Mouse (Mus musculus): ENCODE results near the gene Rpl36-ps4. TPM values are rescaled to one million over a fixed set of nuclear protein-coding genes. Genes with fewer than 3 reads are reported as not detected.
A peak's percentile ranks its signal among the peaks of the same experiment; 100 is the strongest.
"Not testable (repeated sequence)": the region's sequence is repeated elsewhere in the genome, so short reads cannot be mapped to it uniquely, and the experiment has no call there.

Rpl36-ps4 gene
- polyA plus RNA-seq, 1 experiment = not detected

DNA sequence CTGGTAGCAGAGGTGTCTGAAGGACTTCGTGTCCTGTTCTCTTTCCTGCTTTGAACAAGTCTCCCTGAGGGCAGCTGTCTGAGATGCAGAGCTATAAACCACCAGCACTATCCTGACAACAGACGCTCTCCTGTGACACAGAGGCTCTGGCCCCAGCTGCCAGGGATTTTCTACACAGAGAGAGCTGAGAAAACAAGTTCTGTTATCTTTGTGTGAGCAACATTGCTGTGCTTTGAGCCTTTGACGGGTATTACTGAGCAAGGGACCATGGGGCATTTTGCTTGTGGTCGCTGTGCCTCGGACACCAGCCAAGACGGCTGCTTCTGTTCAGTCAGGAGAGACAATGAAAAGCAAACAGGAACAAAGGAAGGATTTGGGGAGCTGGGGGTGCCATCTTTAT, 17.6 kb upstream of the Rpl36-ps4 start:
- WGBS = 55% methylated on average over 6 of the region's 6 CpGs
- H3K4me1 ChIP-seq (ENCODE audit: control insufficient read depth, insufficient read depth, low read length) = no peaks in the 10 kb centered on the region
- TF ChIP-seq POLR2A (IDR thresholded peaks at IDR 0.05; ENCODE audit: borderline replicate concordance, control insufficient read depth, low read depth, low read length) (no peak), CTCF (IDR thresholded peaks at IDR 0.05; ENCODE audit: control insufficient read depth, insufficient read depth, low read length) (no peak)
- H3K4me3 ChIP-seq (replicated peaks; ENCODE audit: control insufficient read depth, low read depth, low read length) = no peak overlapping the region
- no peak overlapping the region for H3K27ac ChIP-seq (ENCODE audit: control insufficient read depth, insufficient read depth, low read depth, low read length, poor library complexity)

DNA sequence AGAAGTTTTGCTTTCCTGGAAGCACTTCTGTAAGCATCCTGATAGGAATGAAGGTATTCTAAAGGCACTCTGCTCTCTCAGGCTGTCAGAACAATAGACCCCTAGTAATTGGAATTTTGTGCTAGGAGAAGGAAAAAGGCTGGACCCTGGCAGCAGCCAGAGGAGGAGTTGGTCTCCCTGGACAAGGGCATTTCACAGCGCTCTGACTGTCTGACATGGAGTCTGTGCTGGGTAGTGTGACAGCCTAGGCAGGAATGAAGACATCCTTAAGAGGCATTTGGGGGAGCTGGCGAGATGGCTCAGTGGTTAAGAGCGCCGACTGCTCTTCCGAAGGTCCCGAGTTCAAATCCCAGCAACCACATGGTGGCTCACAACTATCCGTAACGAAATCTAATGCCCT, 17.1 kb upstream of the Rpl36-ps4 start:
- TF ChIP-seq CTCF (IDR thresholded peaks at IDR 0.05; ENCODE audit: control insufficient read depth, insufficient read depth, low read length) = no peak
- TF ChIP-seq POLR2A (IDR thresholded peaks at IDR 0.05; ENCODE audit: borderline replicate concordance, control insufficient read depth, low read depth, low read length) = no peak
- WGBS = 89% methylated on average over 8 of the region's 8 CpGs
- no peak overlapping the region for H3K27ac ChIP-seq (ENCODE audit: control insufficient read depth, insufficient read depth, low read depth, low read length, poor library complexity)
- H3K4me3 ChIP-seq (replicated peaks; ENCODE audit: control insufficient read depth, low read depth, low read length) = no peak overlapping the region
- H3K4me1 ChIP-seq (ENCODE audit: control insufficient read depth, insufficient read depth, low read length) = no peaks in the 10 kb centered on the region

DNA sequence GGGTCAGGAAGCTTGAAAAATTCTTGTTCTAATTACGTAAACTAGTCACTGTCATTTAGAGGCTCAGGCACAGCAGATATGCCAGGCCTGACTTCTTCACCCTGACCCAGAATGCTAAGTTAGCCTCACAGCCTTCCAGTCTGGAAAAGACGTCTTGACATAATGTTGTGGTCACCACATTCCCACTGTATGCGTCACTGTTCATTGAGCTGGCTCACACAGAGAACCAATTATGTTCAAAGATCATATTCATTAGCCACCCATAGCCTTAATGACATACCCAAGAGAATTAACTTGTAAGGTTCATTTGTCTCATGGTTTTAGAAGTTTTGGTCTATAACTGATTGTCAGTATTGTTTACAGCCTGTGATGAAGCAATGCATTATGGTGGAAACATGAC, 5.4 kb upstream of the Rpl36-ps4 start:
- H3K27ac ChIP-seq (ENCODE audit: control insufficient read depth, insufficient read depth, low read depth, low read length, poor library complexity) = no peak overlapping the region
- no peaks in the 10 kb centered on the region for H3K4me1 ChIP-seq (ENCODE audit: control insufficient read depth, insufficient read depth, low read length)
- 82% methylated on average over 3 of the region's 3 CpGs for WGBS
- TF ChIP-seq POLR2A (IDR thresholded peaks at IDR 0.05; ENCODE audit: borderline replicate concordance, control insufficient read depth, low read depth, low read length) = no peak
- TF ChIP-seq CTCF (IDR thresholded peaks at IDR 0.05; ENCODE audit: control insufficient read depth, insufficient read depth, low read length) = no peak
- H3K4me3 ChIP-seq (replicated peaks; ENCODE audit: control insufficient read depth, low read depth, low read length) = no peak overlapping the region

DNA sequence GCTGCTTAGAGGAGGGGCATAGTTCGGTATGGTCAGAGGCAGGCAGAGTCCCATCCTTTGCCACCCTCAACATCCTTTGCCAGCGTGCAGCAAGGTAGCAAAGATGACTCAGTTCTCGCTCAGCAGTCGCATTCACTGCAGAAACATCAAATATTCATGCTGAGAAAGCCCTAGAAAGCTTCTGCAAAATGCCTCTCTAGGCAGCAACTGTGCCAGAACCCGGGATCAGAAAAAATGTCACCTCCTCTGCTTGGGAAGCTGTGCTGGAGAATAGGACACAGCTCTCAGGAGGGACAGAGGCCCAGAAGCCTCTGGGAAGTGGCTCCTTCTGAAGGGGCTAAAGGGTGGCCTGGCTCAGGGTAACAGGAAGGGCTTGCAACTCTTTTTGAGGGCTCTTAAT, 2.7 kb upstream of the Rpl36-ps4 start:
- 76% methylated on average over 5 of the region's 5 CpGs for WGBS
- H3K4me1 ChIP-seq (ENCODE audit: control insufficient read depth, insufficient read depth, low read length) = no peaks in the 10 kb centered on the region
- TF ChIP-seq CTCF (IDR thresholded peaks at IDR 0.05; ENCODE audit: control insufficient read depth, insufficient read depth, low read length) (no peak), POLR2A (IDR thresholded peaks at IDR 0.05; ENCODE audit: borderline replicate concordance, control insufficient read depth, low read depth, low read length) (no peak)
- no peak overlapping the region for H3K27ac ChIP-seq (ENCODE audit: control insufficient read depth, insufficient read depth, low read depth, low read length, poor library complexity)
- no peak overlapping the region for H3K4me3 ChIP-seq (replicated peaks; ENCODE audit: control insufficient read depth, low read depth, low read length)

DNA sequence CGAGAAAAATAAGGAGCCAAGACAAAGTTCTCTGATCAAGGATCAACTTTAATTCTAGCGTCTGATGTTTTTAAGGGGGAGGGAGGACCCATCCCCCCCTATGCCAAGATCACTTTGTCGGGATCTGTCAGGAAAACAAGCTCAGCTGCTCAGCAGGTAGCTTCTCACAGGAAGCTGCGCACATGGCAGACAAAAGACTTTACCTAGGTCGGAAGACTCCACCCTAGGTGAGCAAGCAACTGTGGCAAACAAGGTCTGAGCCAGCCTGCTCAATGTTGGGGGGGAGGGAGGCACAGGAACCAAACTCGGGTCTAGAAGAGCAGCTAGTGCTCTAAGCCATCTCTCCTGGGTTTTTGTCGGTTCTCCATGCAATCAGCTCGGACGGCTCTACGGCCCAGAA, 13.5 kb downstream of the Rpl36-ps4 start:
- WGBS = 81% methylated on average over 10 of the region's 10 CpGs
- TF ChIP-seq CTCF (IDR thresholded peaks at IDR 0.05; ENCODE audit: control insufficient read depth, insufficient read depth, low read length) (no peak), POLR2A (IDR thresholded peaks at IDR 0.05; ENCODE audit: borderline replicate concordance, control insufficient read depth, low read depth, low read length) (no peak)
- Histone ChIP-seq H3K27ac (ENCODE audit: control insufficient read depth, insufficient read depth, low read depth, low read length, poor library complexity) (no peak overlapping the region), H3K4me1 (ENCODE audit: control insufficient read depth, insufficient read depth, low read length) (no peaks in the 10 kb centered on the region), H3K4me3 (replicated peaks; ENCODE audit: control insufficient read depth, low read depth, low read length) (no peak overlapping the region)

DNA sequence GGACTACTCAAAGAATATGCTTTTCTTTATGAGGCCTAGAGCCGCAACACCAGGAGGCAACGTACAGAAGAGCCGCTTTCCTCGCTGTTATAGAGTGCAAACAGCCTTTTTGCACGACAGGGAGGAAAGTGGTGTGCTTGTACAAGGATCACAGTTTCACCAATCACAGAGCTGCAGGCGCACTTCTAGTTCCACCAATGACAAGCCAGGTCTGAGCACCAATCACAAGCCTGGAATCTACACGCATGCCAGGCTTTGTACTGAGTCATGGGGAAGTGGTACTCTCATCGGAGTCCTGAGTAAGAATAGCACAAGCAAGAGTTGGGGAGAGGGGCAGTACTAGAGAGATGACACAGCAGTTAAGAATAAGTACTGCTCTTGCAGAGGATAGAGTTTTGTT, 14.0 kb downstream of the Rpl36-ps4 start:
- TF ChIP-seq CTCF (IDR thresholded peaks at IDR 0.05; ENCODE audit: control insufficient read depth, insufficient read depth, low read length) (no peak), POLR2A (IDR thresholded peaks at IDR 0.05; ENCODE audit: borderline replicate concordance, control insufficient read depth, low read depth, low read length) (no peak)
- no peak overlapping the region for H3K27ac ChIP-seq (ENCODE audit: control insufficient read depth, insufficient read depth, low read depth, low read length, poor library complexity)
- 86% methylated on average over 8 of the region's 8 CpGs for WGBS
- H3K4me3 ChIP-seq (replicated peaks; ENCODE audit: control insufficient read depth, low read depth, low read length) = no peak overlapping the region
- H3K4me1 ChIP-seq (ENCODE audit: control insufficient read depth, insufficient read depth, low read length) = no peaks in the 10 kb centered on the region

DNA sequence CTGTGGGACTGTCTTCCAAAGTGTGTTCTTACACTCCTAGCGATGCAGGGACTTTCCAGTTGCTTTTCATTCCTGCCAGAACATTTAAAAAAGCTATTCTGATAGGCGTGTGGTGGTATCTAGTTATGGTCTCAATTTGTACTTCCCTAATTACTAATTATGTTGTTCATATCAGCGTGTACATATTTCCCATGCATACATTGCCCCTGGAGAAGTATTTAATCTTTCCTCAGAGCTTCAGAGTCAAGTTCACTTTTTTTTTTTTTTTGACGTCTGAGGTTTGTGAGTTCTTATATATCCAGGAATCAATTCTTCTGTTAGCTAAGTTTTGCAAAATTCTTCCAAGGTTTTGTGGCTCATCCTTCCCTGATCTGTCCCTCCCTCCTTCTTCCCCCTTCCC, 15.4 kb downstream of the Rpl36-ps4 start:
- 79% methylated on average over 4 of the region's 4 CpGs for WGBS
- Histone ChIP-seq H3K4me3 (replicated peaks; ENCODE audit: control insufficient read depth, low read depth, low read length) (no peak overlapping the region), H3K27ac (ENCODE audit: control insufficient read depth, insufficient read depth, low read depth, low read length, poor library complexity) (no peak overlapping the region), H3K4me1 (ENCODE audit: control insufficient read depth, insufficient read depth, low read length) (no peaks in the 10 kb centered on the region)
- TF ChIP-seq POLR2A (IDR thresholded peaks at IDR 0.05; ENCODE audit: borderline replicate concordance, control insufficient read depth, low read depth, low read length) (no peak), CTCF (IDR thresholded peaks at IDR 0.05; ENCODE audit: control insufficient read depth, insufficient read depth, low read length) (no peak)

DNA sequence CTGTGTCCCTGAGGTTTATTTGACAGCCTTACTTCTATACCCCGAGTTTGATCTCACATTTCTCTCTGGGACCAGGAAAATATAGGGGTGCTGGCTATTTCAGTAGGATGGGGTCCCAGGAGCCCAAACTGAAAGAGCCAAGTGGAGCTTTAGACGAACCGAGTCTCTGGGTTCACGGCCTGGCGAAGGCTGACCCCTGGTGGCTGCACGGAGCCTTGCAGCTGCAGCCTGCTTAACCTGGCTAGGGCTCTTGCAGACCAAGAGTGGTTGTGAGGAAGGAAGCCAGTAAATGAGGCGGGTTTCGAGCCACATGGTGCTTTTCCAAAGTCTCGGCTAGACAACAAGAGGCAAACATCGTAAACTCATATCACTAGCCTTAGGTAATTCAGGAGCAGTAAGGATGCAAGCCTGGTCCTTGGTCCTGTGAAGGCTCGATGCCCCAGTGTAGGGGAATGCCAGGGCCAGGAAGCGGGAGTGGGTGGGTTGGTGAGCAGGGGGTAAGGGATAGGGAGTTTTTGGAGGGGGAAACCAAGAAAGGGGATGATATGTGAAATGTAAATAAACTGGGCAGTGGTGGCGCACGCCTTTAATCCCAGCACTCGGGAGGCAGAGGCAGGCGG, 28.3 kb downstream of the Rpl36-ps4 start:
- 35% methylated on average over 16 of the region's 16 CpGs for WGBS
- Histone ChIP-seq H3K4me3 (replicated peaks; ENCODE audit: control insufficient read depth, low read depth, low read length) (no peak overlapping the region), H3K4me1 (ENCODE audit: control insufficient read depth, insufficient read depth, low read length) (no peaks in the 10 kb centered on the region), H3K27ac (ENCODE audit: control insufficient read depth, insufficient read depth, low read depth, low read length, poor library complexity) (no peak overlapping the region)
- peak; percentile 96 for TF ChIP-seq CTCF (IDR thresholded peaks at IDR 0.05; ENCODE audit: control insufficient read depth, insufficient read depth, low read length)
- no peak for TF ChIP-seq POLR2A (IDR thresholded peaks at IDR 0.05; ENCODE audit: borderline replicate concordance, control insufficient read depth, low read depth, low read length)

DNA sequence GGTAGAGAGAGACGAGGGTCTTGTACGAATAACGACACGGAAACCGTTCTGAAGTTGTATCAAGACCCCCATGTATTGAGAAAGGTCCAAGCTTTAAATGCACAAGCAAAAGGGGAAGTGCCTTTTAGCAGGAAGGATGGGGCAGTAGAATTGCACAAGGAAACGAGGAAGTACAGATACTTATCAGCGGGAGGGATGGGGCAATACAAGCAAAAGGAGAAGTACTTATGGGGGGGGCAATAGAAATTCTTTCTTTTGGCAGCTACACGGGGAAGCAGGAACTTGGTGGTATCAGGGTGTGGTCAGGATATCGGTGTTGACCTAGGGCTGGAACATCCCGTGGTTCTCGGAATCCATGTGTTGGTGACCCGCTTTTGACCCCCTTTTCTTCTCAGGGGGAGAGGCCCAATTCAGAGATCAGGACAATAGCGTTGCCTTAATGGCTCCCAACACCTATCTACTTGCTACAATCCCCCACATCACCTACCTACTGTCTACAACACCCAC, 33.9 kb downstream of the Rpl36-ps4 start:
- H3K4me3 ChIP-seq (replicated peaks; ENCODE audit: control insufficient read depth, low read depth, low read length); H3K4me1 ChIP-seq (ENCODE audit: control insufficient read depth, insufficient read depth, low read length); H3K27ac ChIP-seq (ENCODE audit: control insufficient read depth, insufficient read depth, low read depth, low read length, poor library complexity): not testable (repeated sequence)
- 55% methylated on average over 13 of the region's 13 CpGs for whole genome bisulfite sequencing

All from bone marrow, adult 2 months (tissue).